Mouse (Mus musculus): ENCODE data around the gene Lgmn.

DNA sequence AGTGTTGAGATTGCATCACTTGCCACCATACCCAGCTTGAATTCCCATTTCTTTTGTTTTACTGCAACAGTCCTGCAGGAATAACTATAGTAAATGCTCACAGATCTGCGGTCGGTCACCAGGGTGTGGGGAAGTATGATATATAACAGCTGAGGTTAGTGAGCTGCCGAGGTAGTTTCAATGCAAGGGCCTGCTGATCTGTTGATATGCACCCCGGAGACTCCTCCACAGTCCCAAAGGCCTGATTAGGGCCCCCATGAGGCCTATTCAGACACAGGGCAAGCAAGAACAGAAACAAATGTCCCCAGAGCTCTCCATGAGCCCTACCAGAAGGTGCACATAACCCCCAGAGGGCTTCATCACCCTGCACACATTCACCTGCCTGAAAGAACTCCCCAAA lies 9.4 kb downstream of the Lgmn start:
- TF ChIP-seq POLR2A (IDR thresholded peaks at IDR 0.05; ENCODE audit: low read depth, low read length) (no peak), CTCF (IDR thresholded peaks at IDR 0.05; ENCODE audit: borderline replicate concordance, insufficient read depth, low read length) (no peak)
